Mouse (Mus musculus) layer of hippocampus, postnatal 14 days (tissue): ENCODE data around the gene Crip3. TPM values are rescaled to one million over a fixed set of nuclear protein-coding genes. Genes with fewer than 3 reads are reported as not detected.

Experiments
- DNase-seq, 2 experiments: peaks; one replicate each; pipeline ENCODE4 v3.0.0; 2021 to 2022; ENCODE audit warnings: low spot score in 2 of 2, mixed read lengths in 1 of 2
- long read RNA-seq, 2 experiments: library from polyadenylated mRNA; stranded (forward); transcript quantifications; one replicate each; pipeline ENCODE4 v2.0.0; 2021
- total RNA-seq, 2 experiments: library from RNA; stranded (reverse); gene quantifications; 2 replicates each; pipeline ENCODE4 v1.2.3; 2021

Gene Crip3
- 1 to 10 TPM; 2.8 to 4.1 TPM for total RNA-seq
- long read RNA-seq, experiment 1, result 0 reads
- long read RNA-seq, experiment 2, partial matches to known transcripts, result 0 of 1 reads
- long read RNA-seq, experiment 2, other reads (novel, unspliced or antisense), result 1 of 1 reads

GRCm38 (mm10) chr17:46428761-46429414 is at the start of gene Crip3:
Gene Crip3, plus strand, starts transcription at chr17:46428926.
- DNase-seq, result no peak

- DNase-seq, result peak; percentile 94 to 98
These were observed 45.2 kb upstream of the Crip3 start, which contains the start of gene Zfp318 for GRCm38 (mm10) chr17:46383294-46384060. Gene Zfp318, plus strand, starts transcription at chr17:46383731.

- DNase-seq, result peak; percentile 17 to 34
These were observed 44.5 kb upstream of the Crip3 start for GRCm38 (mm10) chr17:46384061-46384801.

DNA sequence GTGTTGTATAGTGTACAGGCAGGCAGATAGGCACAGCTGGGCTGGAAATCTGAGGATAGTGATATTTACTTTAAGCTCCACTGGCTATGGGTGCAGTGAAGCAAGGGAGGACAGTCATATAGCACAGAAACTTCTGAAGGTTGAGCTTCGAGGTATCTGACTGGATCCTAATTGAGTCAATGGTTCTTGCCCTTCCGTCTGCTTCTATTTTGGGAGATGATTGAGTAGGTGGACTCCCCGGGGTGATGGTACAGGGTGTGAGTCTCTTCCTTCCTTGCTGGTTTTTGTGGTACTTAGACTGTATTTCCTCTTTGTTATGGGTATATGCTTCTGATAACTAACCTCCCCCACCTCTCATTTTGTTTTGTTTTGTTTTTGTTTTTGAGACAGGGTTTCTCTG is 40.5 kb upstream of the Crip3 start:
- no peak for DNase-seq

GRCm38 (mm10) chr17:46393012-46393411 is 35.7 kb upstream of the Crip3 start:
- DNase-seq, result peak in 1 of 2 experiments; percentile 37

- no peak for DNase-seq
These were observed 34.1 kb upstream of the Crip3 start for GRCm38 (mm10) chr17:46394631-46395030.

DNA sequence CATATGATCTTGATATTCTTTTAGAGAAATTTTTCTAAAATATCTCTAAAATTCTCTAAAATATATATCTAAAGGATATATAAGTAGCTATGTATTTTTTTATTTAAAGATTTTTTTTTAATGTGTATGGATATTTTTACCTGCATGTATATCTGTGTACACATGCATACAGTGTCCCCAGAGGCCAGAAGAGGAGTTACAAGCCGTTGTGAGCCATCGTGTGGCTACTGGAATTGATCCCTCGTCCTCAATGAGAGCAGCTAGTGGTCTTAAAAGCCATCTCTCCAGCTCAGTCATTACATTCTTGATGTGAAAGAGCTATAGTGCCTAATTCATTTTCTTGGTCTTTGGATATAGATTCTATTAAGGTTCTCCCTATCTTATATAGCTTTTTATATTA is 20.2 kb upstream of the Crip3 start:
- no peak for DNase-seq

DNA sequence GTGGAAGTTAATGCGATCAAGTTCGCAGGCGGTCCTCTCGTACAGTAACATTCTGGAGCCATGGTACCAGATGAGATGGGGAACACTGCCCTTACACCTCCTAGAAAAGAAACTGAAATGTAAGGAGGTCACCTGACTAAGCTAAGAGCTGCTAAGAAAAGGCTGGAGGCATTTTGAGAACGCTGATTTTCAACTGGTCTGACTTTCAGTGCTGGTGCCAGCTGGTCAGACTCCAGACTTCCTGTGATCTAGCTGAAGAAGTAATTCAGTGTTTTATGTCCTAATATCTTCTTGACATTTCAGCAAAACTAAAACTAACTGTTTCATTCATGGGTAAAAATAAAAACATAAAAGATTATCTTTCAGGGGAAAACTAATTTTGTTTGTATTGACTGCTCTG is 10.1 kb upstream of the Crip3 start:
- no peak for DNase-seq

GRCm38 (mm10) chr17:46419717-46420116 is 9.0 kb upstream of the Crip3 start:
- no peak for DNase-seq

DNA sequence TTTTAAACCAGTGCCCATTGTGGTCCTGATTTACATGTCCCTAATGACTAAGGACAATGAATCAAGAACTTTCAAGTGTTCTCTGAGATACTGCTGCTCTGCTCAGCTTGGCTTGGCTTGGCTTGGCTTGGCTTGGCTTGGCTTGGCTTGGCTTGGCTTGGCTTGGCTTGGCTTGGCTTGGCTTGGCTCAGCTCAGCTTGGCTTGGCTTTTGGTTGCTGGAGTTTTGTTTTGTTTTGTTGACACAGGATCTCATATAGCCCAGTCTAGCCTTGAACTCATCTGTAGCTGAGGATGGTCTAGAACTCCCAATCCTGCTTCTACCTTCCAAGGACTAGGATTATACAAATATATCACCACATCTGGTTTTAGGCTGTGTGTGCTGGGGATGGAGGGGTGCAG is 2.2 kb upstream of the Crip3 start:
- DNase-seq, result no peak

- no peak for DNase-seq
These were observed 4.9 kb downstream of the Crip3 start for GRCm38 (mm10) chr17:46433627-46434026.

GRCm38 (mm10) chr17:46436672-46437366 is 8.1 kb downstream of the Crip3 start:
- no peak for DNase-seq

DNA sequence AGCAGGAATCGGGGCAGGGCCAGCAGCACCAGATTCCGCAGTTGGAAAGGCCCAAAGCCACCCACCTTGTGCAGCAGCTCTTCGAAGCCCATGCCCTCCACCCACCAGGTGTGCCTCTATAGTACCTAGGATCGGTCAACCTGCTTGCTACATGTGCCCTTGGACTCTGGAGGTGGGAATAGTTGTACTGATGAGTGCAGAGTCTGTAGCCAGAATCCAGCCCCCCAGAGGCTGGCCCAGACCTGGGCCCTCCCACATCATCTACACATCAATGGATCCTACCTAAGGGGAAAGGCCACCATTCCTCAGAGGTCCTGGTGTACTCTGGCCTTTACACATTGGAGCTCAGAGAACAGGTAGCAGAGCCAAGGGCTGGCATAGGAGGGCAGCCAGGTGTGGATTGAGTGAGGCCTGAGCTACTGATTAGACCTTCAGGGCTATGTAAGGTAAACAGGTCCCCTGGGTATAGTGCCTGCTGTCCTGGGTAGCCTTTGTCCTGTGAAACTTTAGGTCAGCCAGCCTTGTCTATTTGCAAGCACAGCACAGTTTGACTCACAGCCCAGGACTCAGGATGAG is 9.7 kb downstream of the Crip3 start, which contains the start of gene Slc22a7:
TSS of gene Slc22a7 (minus strand) at position 160 of the 576 bp plus-strand sequence.
- DNase-seq, result no peak

DNA sequence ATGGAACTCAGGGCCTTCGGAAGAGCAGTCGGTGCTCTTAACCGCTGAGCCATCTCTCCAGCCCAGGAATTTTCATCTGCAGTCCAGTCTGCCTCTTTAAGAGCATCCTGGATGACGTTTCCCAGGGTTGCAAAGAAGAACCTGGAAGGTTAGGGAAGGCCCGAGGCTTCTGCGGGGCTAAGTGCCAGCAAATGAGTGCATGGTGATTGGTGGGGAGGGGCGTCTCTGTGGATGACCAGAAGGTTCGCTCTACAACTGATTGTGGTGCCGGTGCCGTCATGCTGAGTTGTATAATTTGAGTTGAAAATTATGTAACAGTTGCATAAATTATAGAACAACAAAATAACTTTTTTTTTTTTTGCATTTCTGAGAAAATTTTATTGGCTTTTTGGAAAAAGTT is 10.4 kb downstream of the Crip3 start:
- DNase-seq, result no peak

DNA sequence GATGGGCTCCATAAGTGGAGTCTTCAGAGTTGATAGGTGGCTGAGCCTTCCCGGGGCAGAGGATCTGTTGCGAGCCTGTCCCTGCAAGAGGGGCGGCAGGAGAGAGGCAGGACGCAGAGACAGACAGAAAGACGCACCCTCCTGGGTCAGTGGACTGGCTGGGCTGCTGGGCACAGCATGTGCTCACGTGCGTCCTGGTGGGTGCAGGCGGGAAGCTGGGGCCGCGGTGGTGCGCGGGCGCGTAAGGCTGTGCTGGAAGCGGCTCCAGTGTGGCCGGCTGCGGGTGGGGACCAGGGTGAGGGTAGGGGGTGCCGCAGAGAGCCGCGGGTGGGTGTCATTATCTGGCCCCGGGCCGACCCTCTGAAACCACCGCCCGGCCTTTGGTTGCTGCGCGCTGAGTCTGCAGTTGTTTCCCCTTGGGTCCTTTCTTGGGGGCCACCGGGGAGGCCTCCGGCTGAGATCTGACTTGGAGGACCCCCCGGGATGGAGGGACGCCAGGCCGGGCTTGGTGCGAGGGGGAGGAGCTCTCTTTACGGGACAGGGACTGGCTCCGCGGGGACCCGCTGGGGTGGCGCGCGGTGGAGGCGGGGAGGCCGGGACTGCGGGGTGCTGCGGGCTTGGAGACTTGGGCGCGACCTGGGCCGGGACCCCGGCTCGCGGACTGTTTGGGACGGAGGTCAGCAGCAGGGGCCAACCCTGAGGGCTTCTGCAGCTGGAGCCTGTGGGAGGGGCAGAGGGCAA is 16.3 kb downstream of the Crip3 start:
- DNase-seq, result no peak

- no peak for DNase-seq
These were observed 17.5 kb downstream of the Crip3 start for GRCm38 (mm10) chr17:46446264-46446663.

- no peak for DNase-seq
These were observed 24.0 kb downstream of the Crip3 start for GRCm38 (mm10) chr17:46452683-46453082.

DNA sequence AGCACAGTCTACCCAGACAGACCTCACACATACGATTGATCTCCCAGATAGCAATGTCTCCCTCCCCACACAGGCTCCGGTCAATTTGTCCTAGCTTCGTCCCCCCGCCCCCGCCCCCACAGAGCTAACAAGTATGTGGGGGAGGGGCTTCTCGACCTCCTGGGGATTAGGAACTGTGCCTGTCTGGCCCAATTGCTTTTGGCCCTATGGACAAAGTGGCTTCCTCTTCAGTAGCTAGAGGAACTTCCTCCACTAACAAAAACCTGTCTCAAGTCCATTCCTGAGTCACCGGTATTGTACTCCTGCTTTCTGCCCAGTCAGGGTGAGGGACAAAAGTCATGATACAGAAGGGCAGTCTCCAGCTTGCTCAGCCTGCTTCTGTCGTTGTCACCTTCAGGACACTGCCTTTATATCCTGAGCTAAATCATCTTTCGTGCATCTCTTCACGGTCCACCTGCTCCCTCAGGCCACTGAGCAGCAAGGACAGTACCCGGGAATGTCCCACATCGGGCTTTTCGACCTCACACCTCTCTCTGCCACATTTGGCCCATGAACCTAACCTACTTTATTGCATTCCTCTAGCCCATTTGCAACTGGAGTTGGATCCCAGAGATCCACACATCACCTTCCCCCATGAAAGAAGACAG is 24.7 kb downstream of the Crip3 start:
- no peak for DNase-seq

- DNase-seq, result no peak
These were observed 25.3 kb downstream of the Crip3 start for GRCm38 (mm10) chr17:46453970-46454411.
